Mouse (Mus musculus) spleen, adult 18-20 months (tissue): ENCODE data around the gene Itm2b.

Experiments used
- DNase-seq, 2 experiments: peaks; one replicate each; pipeline ENCODE4 v3.0.0; 2022; ENCODE audit warnings: mixed read lengths in 2 of 2

Gene Itm2b

DNA sequence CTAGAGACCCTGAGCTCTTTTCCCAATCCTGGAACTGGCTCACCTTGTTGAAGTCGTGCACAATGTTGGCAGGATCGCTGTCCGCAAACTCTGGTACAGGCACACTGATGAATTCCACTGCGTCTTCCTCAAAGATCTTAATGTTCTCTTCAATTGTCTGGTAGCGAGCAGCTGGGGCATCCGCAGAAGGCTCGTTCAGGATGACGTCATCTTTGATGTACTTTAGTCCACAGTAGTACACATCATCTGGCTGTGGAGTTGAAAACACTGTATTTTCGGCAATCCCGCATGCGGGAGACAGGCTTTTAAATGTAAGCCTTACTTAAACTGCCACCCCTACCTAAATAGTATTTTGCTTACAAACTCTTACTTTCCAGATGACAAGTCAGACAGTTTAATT is 18.8 kb downstream of the Itm2b start:
- no peak for DNase-seq

DNA sequence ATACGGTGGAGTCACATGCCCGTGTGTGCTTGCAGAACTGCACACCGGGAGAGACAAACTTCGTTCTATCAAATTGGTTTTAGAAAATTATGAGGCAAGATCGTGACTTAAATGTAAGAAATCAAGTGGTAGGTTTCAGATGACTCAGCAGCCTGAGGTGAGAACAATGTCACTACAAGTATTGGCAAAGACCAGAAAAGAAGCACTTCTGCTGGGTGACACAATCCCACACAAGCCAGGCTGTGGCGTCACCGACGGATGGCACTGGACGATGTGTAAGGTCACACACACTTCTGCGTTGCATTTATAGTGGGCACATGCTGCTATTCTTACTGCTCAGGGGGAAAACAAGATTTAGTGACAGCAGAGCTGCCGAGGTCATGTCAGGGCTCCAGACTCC is 21.3 kb downstream of the Itm2b start:
- DNase-seq: no peak

GRCm38 (mm10) chr14:73354700-73355099 is 30.4 kb downstream of the Itm2b start:
- no peak for DNase-seq

DNA sequence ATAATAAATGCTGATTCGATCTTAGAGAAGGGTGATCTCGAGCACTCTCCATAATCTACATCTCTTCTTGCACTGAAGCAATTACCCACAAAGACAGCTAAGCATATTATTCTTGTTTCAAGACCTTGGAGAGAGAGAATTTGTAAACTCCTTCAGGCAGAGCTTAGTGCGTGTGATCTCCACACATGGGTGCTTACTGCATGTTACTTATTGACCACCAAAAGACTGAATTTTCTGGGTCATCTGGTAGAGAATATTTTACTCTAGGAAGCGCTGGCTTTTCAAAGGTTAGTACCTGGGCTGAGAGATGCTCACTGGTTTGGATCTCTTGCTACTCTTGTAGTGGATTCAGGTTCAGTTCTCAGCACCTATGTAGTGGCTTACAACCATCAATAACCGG is 34.0 kb downstream of the Itm2b start:
- DNase-seq: no peak

DNA sequence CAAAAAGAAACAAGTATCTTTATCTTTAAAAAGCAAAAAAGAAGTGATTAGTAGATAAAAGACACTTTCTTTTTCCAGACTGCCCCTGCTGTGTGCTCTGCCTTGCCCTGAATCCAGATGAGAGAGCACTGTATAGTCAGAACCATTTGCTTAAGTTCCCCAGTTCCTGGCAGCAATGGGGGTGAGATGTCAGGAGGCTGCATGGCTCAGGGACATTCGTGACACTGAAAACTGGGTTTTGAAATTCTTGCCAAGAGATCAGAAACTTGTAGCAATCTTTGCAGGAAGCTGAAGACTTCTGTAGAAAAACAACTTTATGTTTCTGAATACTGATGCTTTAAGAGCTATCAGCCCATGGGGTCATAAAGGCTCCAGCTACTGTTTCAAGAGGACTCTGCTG is 35.1 kb downstream of the Itm2b start:
- no peak for DNase-seq

GRCm38 (mm10) chr14:73349061-73349670 is 35.9 kb downstream of the Itm2b start:
- no peak for DNase-seq

GRCm38 (mm10) chr14:73347302-73347701 is 37.8 kb downstream of the Itm2b start:
- DNase-seq: no peak

DNA sequence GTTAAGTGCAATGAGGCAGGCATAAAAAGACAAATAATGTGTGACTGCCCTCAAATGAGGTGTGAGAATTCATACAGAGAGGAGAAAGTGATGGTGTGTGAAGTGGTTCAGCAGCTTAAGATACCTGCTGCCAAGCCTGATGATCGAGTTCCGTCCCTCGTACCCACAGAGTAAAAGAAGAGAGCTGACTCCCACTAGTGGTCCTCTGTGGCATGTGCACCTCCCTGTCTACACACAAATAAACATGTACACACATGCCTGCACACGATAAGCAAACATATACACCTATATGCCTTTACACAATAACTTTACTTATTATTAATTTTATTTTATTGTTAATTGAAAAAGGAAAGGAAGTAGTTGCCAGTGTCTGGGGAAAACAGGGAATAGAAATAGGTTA is 39.5 kb downstream of the Itm2b start:
- no peak for DNase-seq

DNA sequence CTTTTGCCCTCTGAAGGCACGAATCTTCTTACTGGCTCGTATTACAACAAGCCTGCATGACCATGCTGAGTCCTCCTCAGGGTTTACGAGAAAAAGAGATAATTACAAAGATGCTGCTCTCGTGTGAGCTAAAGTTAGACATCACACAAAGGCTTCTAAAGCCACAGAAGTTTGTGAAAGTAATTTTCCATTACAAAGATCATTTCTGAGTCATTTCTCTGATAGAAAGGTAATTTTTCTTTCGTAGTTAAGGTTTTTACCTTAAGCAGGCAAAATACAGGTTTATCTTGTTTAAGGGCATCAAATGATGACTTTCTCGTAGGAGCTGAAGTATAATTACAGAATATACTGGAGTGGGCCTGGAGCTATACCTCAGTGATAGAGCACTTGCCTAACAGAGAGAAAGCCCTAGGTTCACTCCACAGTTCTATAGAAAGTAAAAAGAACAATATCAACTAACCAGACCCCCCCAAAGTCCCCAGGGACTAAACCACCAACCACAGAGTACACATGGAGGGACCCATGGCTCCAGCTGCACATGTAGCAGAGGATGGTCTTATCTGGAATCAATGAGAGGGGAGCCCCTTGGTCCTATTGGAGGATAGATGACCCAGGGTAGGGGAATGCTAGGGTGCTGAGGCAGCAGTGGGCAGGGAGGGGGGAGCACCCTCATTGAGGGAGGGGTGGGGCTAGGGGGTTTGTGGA is 44.9 kb downstream of the Itm2b start:
- DNase-seq: no peak

DNA sequence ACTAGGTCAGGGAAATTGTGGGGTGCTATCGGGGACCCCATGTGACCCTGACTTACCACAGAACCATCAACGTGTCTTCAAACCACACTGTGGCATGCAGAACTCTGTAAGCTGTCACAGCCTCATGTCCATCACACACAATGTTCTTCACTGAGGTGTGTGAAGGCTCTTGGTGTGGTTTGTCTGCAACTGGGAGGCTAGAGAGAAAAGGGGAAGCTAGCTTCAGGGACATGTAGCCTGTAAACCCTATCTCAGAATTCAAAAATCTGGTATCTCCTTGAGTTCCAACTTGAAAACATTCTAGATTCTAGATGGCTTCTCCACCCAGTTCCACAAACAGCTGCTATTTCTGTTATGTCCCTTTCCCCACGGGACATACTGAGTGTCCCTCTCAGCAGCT is 45.5 kb downstream of the Itm2b start:
- DNase-seq: no peak

- no peak for DNase-seq
Observed at GRCm38 (mm10) chr14:73336316-73337080, 48.6 kb downstream of the Itm2b start.

DNA sequence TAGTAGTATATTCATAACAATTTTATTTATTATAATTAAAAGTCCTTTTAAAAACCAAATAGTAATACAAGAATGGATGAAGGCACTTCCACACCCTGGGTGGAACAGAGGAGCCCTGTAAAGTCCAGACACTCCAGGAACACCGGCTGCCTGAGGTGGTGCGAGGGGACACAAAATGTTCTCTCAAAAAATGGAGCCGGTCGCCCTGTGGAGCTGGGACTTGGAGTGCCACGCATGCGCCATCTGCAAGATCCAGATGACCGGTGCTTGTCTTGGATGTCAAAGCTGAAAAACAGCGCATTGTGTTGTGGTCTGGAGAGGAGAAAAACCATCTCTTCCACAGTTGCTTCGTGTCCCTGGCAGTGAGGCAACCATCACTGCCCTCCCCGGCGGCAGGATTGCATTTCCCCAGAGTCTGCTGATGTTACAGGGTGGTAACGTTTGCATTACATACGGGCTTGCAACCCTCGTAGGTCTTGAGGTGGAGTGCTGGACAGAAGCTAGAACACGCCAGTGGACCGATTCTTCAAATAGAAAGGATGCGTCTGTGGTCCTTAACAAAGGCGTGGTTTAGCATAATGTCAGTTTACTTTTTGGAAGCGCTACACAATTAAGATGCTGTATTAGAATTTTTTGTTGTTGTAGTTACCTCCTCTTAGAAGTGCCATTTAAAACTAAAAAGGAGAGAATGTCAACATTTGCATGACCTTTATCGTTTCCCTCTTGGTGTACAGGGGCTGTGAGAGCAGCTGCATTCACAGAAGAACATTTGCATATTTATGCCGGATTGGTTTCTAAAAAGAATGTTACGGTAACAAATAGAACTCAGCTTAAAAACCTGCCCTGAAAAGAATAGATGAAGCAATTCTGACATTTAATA is 49.9 kb downstream of the Itm2b start:
- peak; percentile 15 to 25 for DNase-seq

DNA sequence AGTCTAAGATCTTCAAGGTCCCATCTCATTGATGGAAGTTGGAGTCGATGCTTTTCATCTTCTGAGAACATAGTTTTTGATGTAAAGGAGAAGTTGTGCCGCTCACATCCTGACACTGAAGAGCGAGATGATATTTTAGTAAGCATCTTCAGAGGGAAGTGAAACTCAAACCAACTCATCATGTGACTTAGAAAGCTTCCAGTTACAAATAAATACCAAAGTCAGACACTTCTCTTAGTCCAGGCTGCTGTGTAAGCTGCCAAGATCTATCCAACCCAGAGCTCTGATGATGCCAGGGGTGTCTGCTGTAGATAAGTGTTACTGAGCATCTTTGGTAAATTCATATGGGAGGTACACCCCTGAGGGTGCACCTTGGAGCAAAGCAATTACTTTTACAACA is 51.2 kb downstream of the Itm2b start:
- no peak for DNase-seq

DNA sequence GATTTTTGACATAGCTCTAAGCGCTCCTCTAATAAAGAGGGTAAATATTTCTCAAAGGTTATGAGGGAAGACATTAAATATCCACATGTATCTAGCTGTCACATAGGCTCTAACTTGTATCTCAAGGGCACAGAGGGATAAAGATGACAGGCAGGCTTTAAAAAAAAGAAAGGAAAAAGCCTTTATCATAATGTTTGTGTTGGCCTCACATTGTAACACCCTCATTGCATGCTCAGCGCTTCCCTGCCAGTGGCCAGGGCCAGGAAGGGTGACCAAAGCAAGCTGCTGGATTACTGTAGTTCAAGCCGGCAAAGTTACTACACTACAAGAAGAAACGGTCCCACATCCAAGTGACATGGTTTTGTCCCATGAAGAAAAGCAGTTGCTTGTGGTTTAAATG is 53.7 kb downstream of the Itm2b start:
- no peak for DNase-seq

DNA sequence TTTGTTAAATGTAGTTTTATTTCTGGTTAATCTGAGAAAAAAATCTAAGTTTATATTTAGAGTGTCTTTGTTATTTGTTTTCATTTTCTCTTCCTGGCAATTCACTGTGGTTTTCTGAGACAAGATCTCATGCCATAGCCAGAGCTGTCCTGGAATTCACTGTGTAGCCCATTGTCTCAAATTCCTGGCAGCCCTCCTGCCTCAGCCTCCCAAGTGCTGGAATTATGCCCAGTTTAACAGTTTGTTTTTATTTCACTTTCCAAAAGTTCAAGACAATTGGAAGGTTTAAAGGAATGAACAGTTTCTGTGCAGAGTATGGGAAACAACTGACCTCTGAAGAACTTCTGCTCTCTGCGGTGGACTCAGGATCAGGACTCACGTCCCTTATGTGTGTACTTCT is 55.2 kb downstream of the Itm2b start:
- DNase-seq: no peak

GRCm38 (mm10) chr14:73326511-73326910 is 58.6 kb downstream of the Itm2b start:
- DNase-seq: no peak

- peak; percentile 78 to 84 for DNase-seq
Observed at GRCm38 (mm10) chr14:73325456-73326381, 59.4 kb downstream of the Itm2b start, which contains the start of gene Rb1. Gene Rb1, minus strand, starts transcription at chr14:73325822.

- DNase-seq: peak; percentile 52 to 60
Observed at GRCm38 (mm10) chr14:73324634-73325455, 60.2 kb downstream of the Itm2b start.

DNA sequence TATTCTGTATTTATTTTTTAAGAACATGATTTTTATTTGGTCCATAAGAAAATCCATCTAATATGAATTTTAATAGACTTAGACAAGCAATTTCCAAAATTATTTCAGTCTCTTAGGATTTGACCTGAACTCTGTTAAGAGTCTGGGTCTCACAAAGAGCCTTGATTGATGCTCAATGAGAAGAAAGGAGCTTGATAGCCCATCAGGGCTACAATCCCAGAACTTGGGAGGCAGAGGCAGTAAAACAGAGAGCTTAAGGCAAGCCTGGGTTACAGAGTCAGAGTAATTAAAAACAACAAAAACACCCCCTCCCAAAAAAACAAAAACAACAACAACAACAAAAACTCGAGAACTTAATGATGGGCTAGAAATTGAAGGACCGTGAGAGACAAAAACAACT is 61.1 kb downstream of the Itm2b start:
- no peak for DNase-seq

DNA sequence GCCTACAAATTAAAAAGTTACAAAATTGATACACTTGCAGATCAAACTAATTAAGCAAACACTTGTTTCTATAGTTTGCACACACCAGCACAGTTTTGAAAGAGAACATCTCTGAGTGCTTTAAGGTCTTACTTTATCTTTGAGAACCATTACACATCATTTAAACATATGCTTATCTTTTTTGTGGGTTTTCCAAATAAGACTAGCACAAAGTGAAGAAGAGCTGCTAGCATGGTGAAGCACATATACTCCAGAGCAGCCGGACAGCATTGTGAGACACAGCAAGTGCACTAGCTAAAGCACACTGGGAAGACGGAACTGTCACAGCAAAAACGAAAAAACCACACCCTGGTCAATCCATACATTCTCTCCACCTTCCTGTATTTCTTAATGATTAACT is 62.9 kb downstream of the Itm2b start:
- no peak for DNase-seq

DNA sequence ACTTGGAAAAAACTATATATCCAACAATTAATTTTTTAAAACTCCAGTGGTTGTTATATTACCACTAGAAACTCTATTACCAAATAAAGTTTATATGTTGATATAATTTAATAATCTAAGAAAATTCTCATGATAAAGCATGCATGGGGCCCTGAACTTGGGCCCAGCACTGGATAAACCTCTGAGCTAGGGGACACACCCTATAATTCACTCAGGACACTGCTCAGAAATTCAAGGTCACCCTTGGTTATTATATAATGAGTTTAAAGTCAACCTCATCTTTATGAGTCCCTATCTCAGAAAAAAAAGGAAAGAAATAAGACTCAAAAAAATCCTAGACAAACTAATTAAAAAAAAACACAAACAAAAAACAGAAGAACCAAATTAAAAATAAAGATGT is 68.2 kb downstream of the Itm2b start:
- DNase-seq: no peak
